Mouse (Mus musculus) mesoderm, embryonic 11.5 days (tissue): ENCODE results near the gene Eif4e3.

Source experiments
- DNase-seq: peaks from one replicate; pipeline ENCODE4 v3.0.0-alpha.2; 2012; ENCODE audit warnings: low read depth, low spot score

The Eif4e3 gene

DNA sequence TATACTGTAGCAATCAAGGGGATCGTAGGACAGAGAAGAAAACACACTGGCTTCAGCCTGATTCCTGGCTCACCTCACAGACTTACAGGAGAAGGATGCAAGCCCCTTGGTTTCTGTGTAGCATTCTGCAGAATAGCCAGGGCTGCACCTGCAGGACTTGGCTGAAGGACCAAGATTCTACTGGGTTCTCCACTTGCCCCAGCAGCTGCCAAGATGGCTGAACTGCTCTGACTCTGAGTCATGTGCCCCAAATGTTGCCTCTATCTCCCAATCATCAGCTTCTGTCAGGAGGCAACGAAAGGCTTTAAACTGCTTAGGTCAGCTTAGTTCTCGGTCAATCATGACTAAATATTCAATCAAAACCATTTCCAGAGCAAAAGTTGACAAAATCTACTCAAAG, 42.0 kb downstream of the Eif4e3 start:
- no peak for DNase-seq

DNA sequence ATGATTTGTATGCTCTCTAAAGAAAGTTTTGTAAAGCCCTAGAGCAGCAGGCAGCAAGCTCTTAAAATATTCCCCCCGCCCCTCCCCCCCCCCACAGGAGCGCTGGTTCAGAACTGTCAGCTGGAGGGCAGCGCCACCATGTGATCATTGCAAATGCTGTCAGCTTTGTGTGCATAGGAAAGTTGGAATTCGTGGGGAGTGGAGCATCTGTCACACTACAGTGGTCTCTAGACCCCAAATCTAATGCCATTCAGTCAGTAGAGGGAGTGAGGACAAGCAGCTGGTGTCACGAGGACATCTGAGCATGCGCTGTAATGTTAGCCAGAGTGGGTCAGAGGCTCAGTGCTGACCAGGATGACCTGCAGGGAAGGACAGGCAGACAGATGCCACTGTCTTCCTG, 42.9 kb downstream of the Eif4e3 start:
- DNase-seq, result peak; percentile 73

DNA sequence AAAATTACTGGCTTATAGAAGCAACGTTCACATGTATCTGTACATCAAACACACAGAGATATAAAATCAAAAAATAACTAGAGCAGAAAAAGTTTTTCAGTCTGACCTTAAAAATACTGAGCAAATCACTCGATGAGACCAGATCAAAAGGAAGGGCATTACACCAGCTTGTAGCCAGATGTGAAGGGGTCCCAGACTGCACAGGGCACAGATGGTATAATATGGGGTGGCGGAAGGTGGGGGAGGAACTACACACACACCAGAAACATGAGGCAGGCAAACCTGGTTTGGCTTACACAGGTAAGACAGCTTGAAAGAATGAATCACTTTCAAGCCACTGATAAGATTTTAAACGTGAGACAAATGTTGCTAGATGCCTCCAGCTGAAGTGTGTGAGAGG, 45.4 kb downstream of the Eif4e3 start:
- DNase-seq, result no peak

DNA sequence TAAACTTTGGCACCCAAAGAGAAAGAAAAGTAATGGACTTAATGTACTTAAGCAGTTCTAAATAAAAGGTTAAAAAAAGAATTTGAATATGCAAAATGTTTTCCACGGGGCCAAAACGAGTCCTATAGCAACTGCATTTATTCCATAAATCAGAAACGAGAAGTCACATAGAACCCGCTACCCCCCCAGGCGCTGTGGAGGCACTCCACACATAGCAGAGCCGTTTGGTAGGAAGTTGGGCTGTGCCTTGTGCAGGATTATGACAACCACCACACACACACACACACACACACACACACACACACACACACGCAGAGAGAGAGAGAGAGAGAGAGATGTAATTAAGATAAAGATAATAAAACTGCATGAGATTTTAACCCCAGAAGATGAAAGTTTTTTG, 46.1 kb downstream of the Eif4e3 start:
- DNase-seq, result no peak

DNA sequence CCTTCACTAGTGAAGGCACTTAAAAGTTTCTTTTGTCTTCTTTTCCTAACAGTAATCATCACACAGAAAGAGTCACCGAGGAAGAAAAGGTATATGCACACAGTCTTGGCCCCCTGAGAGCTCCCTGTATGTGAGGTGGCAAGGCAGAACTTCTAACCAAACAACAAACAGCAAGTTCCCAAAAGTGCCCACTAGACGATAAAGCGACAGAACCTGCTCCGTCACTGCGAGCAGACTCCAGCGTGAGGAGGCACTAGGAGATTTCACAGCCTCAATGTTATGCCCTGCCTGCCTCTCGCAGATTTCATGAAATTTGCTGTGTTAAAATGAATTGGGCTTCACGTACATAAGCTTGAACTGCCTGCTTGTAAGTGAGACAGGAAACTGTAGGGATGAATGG, 46.6 kb downstream of the Eif4e3 start:
- no peak for DNase-seq

DNA sequence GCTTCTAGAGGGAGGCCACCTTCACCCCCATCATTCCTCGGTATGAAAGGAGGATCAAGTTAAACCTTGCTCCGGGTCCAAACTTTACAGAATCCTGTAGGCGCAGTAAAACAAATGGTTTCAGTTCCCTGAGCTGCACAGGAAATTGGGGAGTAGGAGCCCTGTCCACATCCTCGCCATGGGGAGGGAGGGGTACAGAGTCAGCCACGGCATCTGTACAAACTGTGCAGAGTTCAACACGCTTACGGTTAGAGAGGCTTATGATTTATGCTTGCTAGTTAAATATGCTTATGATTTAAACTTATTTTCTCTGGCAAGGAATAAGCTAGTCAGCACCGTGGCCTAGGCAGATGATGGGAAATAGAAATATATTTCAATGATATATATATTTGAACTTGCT, 47.1 kb downstream of the Eif4e3 start:
- DNase-seq, result peak; percentile 55

DNA sequence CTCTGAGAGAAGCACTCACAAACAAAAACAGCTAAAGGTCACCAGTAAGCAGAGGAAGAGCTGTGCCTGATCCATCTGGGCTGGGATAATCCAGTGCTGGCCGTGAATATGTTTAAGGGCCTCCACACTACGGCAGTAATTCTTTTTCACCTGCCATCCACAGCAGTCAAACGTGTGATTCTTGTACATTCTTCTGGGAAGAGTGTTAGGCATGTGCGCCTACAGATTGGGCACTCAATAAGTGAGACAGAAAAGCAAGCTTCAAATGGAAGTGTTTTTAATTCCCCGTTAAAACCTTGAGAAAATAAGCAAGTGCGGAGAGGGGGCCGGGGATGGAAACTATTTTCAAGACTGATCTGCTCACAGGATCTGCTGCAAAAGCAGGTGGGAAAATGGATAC, 48.7 kb downstream of the Eif4e3 start:
- no peak for DNase-seq

DNA sequence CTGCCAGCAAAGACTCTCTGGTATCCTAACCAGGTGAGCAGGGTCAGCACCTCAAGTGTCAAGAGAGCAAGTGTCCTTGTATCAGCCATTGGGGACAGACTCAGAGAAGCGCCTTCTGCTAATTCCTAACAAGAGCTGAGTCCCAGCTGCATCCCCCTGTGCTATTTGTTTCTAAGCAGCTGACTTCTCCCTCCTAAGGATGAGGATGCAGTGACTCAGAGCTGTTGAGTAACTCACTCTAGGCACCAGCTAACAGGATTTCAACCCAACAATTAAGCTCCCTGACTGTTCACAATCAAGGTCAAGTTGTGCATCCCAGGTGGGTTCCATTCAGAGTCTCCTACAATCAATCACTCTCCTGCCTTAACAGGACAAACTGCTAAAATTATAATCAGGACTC, 49.2 kb downstream of the Eif4e3 start:
- no peak for DNase-seq

DNA sequence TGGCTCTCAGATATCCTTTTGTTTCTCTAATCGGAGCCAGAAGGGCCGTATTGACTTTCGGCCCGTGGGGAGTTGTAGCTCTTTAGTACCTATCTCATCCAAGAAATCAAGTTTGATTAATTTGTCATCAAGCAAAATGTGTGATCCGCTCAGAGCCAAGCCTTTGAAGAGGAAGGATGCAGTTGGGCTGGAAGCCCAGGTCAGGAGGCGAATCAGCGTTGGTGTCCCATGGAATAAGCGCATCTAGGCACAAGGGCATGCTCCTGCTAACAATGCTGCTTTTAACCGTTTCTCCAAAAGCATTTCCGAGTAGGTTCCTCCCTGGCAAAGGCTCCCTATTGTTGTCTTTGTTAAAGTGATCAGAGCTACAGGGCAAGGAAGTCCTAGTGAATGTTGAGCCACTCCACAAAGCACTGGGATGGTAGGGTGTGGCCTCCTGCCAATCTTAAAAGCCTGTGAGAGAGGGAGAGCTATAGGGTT, 51.3 kb downstream of the Eif4e3 start:
- DNase-seq, result peak; percentile 67

DNA sequence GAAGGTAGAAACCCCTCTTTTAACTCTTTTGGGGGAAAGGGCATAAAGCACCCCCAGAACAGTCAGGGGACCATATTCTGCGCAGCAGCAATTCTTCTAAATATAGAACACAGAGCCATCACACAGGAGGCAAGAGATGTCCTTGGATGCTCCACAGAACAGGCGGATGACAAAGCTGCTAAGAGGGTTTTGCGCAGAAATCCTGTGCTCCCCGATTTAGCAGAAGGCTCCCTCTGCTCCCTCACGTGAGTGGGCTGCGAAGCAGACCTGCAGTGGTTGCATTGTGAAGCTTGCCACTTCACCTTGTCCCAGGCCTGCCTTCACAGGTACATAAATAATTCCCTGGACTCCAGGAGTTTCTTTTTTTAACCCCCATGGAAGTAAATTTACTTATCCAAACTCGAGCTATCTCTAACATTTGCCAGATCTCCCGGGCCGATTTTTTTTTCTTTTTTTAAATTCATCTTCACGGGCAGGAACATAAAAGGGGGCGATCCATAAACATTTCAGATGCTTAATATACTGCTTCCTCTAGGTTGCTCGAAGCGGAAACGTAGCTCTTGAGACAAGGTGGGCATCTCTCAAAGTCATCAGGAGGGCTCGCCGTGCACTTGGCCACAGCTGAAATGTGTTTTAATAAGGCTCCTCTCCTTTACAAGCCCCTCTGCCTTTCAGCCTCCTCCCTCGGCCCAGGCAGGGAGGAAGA, 51.9 kb downstream of the Eif4e3 start:
- DNase-seq, result no peak

DNA sequence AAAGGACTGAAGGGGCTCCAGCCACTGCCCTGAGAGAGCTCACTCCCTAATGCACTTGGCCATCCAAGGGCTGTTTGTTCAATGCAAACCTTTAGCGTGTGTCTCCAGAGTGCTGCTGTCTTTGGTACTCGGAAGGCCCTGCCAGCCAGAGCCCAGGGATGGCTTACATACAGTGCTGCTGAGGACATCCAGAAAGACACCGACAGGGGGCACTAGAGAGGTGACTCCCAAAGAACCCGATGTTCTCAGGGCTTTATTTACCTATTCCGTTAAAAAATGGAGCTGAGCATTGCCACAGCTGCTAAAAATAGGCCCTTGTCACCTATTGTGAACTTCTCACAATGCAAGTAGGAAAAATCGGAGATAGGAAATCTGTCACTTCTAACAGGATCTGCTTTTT, 54.7 kb downstream of the Eif4e3 start:
- no peak for DNase-seq

DNA sequence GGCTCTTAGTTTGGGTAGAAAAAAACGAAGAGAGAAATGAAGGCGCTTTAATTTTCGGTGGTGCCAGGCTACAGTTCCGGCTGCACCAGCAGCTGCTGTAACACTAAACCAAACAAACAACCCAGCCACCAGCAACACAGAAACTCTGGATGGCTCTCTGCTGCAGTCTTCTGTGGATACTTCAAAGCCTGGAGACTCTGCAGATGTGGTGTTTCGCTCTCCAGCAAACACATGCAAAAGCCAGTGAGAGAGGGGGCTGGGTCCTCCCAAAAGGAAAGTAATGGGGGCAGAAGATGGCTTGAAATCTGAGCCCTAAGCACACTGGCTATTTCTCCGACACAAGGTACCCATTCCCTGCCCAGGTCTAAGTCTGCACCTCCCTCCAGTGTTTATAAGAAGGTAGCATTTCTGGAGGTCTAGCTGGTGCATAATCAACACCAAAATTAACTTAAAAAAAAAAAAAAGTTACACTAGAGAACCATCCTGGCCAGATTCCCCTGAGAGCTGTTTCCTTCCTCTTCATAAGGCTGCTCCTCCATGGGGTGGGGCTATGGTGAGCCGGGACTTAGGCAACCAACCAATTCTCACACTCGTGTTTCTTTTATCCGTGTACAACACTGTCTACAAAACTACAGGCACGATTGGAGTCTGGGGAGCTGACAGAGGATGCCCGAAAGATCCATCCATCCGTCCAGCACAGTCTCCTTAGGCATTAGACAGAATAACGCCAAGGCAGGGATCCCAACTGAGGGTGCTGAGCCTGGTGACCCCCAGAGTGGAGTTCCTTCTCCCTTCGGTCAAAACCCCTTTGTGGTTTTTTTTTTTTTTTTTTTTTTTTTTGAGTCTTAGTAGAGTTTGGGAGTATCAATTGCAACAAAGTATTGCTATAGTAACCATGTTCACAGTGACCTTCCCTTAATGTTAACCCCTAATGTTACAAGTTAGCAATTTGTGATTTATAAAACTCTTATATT, 55.8 kb downstream of the Eif4e3 start:
- DNase-seq, result no peak

DNA sequence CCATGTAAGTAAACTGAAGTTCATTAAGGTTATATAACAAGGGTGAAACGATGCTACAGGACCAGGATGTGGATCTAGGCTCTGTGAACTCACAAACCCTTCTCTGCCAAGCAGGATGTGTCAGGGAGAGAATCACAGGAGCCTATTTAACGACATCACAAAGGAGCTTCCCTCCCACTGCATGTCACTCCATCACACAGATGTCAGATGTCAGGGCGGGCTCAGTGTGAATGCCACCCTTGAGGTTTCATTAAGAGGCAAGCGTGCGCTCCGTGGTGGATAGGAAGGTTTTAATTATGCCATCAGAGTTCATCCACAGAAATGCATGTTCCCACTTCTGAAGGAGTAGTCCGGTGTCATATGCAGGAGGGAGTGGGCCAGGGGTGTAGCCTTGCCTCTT, 60.5 kb downstream of the Eif4e3 start:
- DNase-seq, result no peak

DNA sequence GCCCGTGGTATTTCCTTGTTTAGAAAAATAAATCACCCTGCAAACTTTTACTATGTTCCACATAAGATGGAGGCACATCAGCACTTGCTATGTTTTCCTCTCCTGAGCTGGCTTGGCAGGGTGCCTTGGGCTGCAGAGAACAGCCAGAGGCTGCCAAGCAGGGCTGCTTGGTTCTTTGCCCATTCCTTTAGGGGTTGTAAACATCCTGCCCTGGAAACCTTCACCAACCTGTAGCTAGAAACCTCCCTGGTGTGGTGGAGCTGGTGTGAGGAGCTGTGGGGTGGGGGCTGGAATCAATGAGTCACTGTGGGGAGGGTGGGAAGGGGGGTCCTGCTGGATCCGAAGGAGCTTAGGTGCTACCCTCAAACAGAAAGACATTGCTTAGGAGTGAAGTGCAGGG, 61.8 kb downstream of the Eif4e3 start:
- no peak for DNase-seq

DNA sequence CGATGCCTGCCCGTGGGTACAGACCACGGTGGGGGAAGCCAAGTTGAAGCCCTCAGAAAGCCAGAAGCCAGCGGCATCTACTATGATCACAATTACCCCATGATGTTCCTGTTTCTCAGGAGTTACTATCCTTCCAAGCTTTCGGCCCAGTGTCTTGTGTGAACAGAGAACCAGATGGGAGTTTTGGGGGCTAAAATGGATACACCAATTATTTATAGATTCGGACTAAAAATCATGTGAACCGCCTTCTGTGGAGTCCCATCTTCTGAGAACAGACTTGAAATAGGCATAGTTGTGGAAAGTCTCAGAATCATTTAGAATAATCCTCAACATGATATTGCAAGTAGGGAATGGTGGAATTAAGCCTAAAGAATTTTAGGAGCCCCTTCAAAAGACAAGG, 64.1 kb downstream of the Eif4e3 start:
- DNase-seq, result no peak

DNA sequence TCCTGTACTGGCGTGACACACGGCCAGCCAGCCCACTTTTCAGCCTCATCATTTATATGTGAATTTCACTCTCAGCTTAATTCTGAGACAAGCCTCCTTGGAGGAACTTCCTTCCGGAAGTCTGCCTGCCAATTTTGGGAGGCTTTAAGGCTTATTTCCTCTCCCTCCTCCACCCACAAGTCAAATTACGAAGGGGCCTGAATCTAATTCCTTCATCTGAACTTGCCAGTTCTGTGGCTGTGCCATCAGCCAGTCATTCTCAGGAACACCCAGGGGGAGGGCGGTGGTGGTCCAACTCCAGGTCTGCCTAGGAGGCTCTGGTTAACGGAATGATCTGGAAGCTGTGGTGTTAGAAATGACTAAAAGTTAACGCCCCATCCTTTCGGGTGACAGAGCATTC, 65.7 kb downstream of the Eif4e3 start:
- no peak for DNase-seq

DNA sequence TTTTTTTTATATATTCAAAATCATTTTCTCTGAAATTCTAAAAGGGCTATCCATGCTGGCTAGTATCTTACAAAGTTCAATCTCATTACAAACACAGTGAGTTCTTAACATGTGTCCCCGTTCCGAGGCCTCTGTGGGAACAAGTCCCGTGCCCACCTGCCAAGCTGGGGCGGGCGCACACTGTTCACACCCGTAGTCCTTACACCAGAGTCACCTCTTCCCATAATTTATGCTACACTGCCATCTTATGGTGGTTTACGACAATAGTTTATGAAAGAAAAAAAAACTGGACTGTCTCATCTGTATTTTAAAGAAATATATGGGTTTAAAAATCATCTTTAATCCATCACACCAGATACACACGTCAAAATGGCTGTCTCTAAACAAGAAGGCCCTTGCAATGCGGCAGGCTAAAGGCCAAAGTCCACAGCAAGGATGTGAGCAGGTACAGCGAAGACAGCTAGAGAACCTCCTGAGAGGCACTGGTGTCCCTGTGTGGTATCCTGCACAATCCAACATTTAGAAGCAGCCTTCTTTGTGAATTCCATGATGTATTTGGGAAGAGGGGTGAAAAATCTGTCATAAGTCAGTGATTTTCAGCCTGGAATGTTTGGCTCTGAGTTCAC, 66.3 kb downstream of the Eif4e3 start:
- DNase-seq, result peak; percentile 63

DNA sequence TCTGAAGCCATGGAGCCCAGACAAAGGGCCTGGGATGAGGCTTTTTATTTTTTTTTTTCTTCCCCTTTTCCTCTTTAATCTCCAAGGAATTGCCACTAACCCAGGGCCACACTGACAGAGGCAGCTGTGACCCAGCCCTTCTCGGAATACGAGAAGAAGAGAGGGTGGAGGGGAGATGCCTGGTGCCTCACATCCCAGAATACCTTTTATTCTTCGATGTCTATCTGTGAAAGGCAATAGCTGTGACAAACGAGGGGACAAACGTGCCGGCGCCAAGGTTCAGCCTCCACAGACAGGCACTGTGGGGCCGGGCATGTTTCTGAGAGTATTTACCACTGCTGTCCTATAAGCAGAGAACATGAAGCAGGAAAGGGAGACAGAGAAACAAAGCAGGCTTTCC, 66.9 kb downstream of the Eif4e3 start:
- DNase-seq, result no peak

DNA sequence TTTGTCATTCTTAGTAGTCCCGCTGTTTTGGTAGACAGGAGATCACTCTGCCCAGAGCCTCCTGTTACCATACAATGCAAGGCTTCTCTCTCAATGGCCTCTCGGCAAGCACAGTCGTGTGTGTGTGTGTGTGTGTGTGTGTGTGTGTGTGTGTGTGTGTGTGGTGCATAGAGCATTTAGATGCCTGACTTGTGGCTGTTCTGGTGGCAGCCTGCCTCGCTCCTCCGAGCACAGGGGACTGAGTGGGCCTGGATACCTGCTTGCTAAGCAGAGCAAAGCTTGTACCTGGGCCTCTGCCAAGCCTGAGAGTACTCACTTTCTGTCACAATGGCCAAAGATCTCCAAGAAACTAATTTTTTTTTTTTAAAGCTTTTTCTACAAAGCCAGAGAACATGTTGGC, 67.3 kb downstream of the Eif4e3 start:
- no peak for DNase-seq

DNA sequence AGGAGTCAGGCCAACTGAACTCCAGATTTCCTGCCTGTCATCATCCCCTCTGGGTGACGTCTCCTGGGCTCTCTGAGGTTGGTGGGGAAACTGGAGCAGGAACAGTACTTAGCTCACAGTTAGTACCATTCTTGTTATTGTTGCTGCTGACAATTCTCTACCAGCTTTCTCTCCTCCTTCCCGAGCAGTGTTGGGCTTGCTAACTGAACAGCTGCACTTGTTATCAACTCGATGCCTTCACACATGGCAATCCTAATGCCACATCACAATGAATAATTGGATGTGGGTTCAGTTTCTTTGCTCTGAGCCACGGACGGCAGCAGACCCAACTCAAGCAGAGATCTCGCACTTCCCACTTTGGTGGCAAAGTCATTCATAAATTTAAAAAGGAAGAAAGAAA, 89.5 kb downstream of the Eif4e3 start:
- DNase-seq, result no peak

DNA sequence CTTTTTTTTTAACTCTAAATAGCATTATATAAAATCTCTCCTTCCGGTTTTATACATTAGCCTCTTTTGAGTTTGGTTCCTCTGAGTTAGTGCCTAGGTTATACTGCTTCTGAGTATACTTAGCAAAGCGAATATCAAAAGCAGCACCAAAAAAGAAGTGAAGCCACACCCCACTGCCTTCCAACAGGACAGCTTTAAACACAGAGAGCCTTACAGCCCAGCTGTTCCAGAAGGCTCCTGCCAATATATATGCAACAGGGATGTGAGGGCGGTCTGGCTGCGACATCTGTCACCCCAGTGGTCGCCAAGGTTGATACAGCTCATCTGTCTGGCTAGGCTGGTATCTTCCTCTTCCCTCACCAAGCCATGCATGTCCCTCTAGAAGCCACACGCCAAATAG, 90.9 kb downstream of the Eif4e3 start:
- no peak for DNase-seq
